Mouse (Mus musculus) C2C12 (cell line): ENCODE measurements around the gene Map3k15. TPM values are rescaled to one million over a fixed set of nuclear protein-coding genes. Genes with fewer than 3 reads are reported as not detected.

Experiments used
- H3K27me3 ChIP-seq: one replicate; pipeline ENCODE4 v1.6.1; 2011; ENCODE audit not compliant: control insufficient read depth, insufficient read depth, insufficient read length
- H3K36me3 ChIP-seq: one replicate; pipeline ENCODE4 v1.6.1; 2011; ENCODE audit not compliant: control insufficient read depth, insufficient read depth
- H3K4me3 ChIP-seq: one replicate; pipeline ENCODE4 v1.5.1; 2011; ENCODE audit warnings: mild to moderate bottlenecking, control low read depth; ENCODE audit not compliant: poor library complexity, insufficient read depth, severe bottlenecking
- H3K79me2 ChIP-seq: one replicate; pipeline ENCODE4 v1.6.1; 2011; ENCODE audit not compliant: control insufficient read depth, insufficient read depth
- H3K79me3 ChIP-seq: one replicate; pipeline ENCODE4 v1.6.1; 2011; ENCODE audit warnings: low read depth, control low read depth
- H3ac ChIP-seq: one replicate; pipeline ENCODE3; 2011; ENCODE audit warnings: low read depth; ENCODE audit not compliant: control insufficient read depth, insufficient read length
- CEBPB ChIP-seq: IDR thresholded peaks from one replicate; pipeline ENCODE4 v1.6.1; 2011; ENCODE audit warnings: low read depth, mild to moderate bottlenecking, control low read depth, moderate library complexity
- CTCF ChIP-seq: IDR thresholded peaks from one replicate; pipeline ENCODE4 v1.5.1; 2011; ENCODE audit not compliant: control insufficient read depth, insufficient read depth, insufficient read length
- FOSL1 ChIP-seq: IDR thresholded peaks from one replicate; pipeline ENCODE4 v1.8.0; 2011; ENCODE audit warnings: mild to moderate bottlenecking, low read length; ENCODE audit not compliant: poor library complexity, insufficient read depth, severe bottlenecking
- MAX ChIP-seq: IDR thresholded peaks from one replicate; pipeline ENCODE4 v1.6.1; 2011; ENCODE audit warnings: mild to moderate bottlenecking, control low read depth
- MYOD1 ChIP-seq: IDR thresholded peaks from one replicate; pipeline ENCODE4 v1.6.1; 2011; ENCODE audit warnings: low read depth; ENCODE audit not compliant: control insufficient read depth, insufficient read length
- MYOG ChIP-seq: IDR thresholded peaks from one replicate; pipeline ENCODE4 v1.6.1; 2011; ENCODE audit not compliant: control insufficient read depth, insufficient read length; ENCODE audit errors: extremely low read depth
- USF1 ChIP-seq: IDR thresholded peaks from one replicate; pipeline ENCODE4 v1.6.1; 2011; ENCODE audit warnings: low read depth, mild to moderate bottlenecking, control low read depth, moderate library complexity
- polyA plus RNA-seq: library from polyadenylated mRNA; unstranded; fragments of >200 nt; fragmentation: generic; extraction: Trizol; gene quantifications from one replicate; pipeline ENCODE4 v1.2.1, GENCODE M21; 2012; ENCODE audit warnings: missing spikeins

Gene Map3k15
- polyA plus RNA-seq, 1 experiment: 0.04 TPM

DNA sequence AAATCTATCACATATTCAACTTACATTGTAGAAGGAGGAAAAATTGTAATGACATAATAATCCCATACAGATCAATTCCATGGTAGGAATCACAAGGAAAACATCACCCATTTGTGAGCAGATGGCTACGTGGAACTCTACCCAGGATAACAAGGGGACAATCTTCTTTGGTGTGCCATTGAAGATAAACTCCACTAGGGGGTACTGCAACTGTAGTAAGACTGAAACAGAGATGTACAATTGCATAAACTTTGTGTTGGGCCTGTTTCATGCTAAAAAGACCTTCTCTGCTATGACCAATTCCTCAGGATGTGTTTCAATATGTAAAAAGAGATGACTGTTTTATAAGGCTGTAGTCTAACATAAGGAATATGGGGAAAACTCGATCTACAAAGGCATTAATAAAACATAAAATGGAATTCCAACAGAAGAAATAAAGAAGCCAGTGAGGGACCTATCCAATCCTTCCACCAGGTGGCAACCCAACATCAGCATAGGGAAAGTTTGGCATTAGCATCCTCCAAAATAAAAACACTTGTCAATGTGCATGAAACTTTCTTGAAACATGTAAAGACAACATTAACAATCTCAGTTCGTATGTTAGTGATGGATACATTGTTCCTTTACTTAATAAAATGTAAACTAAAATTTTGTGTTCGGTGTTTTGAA is 165.0 kb downstream of the Map3k15 start:
- no peaks in the 10 kb centered on the region for H3K79me2 ChIP-seq
- no peaks in the 10 kb centered on the region for H3K79me3 ChIP-seq
- no peaks in the 10 kb centered on the region for H3K36me3 ChIP-seq
- no peak for TF ChIP-seq CEBPB
- no peak for TF ChIP-seq MYOD1
- no peak for TF ChIP-seq USF1
- TF ChIP-seq FOSL1: no peak
- no peak for TF ChIP-seq CTCF
- TF ChIP-seq MAX: no peak
- no peak for TF ChIP-seq MYOG
- no peaks in the 10 kb centered on the region for H3K27me3 ChIP-seq
- H3K4me3 ChIP-seq: no peak overlapping the region
- no peak overlapping the region for H3ac ChIP-seq

DNA sequence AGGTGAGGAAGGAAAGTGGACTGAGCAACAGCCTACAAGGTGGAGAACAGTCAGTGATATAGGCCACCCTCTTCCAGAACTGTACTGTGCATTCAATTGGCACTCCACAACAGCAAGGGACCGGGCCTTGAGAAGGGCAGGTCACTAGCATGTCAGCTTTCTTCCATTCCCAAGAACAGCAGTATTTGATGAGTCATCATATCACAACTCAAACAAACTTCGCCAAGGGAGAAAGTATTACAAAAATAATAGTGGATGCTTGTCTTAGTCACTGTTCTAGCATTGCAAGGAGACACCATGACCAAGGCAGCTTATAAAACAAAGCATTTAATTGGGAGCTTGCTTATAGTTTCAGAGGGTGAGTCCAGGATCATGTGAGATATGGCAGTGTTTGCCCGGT is 176.0 kb downstream of the Map3k15 start:
- TF ChIP-seq MYOD1 (no peak), CEBPB (no peak), MAX (no peak), USF1 (no peak), MYOG (no peak), CTCF (no peak), FOSL1 (no peak)
- Histone ChIP-seq H3K36me3 (no peaks in the 10 kb centered on the region), H3K79me2 (no peaks in the 10 kb centered on the region), H3K4me3 (no peak overlapping the region), H3K27me3 (no peaks in the 10 kb centered on the region), H3K79me3 (no peaks in the 10 kb centered on the region), H3ac (no peak overlapping the region)

- Histone ChIP-seq H3K27me3 (no peaks in the 10 kb centered on the region), H3ac (no peak overlapping the region), H3K79me2 (no peaks in the 10 kb centered on the region), H3K79me3 (no peaks in the 10 kb centered on the region), H3K4me3 (no peak overlapping the region), H3K36me3 (no peaks in the 10 kb centered on the region)
- no peak for TF ChIP-seq MAX
- no peak for TF ChIP-seq MYOG
- no peak for TF ChIP-seq MYOD1
- no peak for TF ChIP-seq CEBPB
- TF ChIP-seq USF1: no peak
These were observed 178.2 kb downstream of the Map3k15 start for GRCm38 (mm10) chrX:160166246-160166985.

GRCm38 (mm10) chrX:160170150-160170549 is 181.9 kb downstream of the Map3k15 start:
- H3K4me3 ChIP-seq: no peak overlapping the region
- no peaks in the 10 kb centered on the region for H3K36me3 ChIP-seq

More at GRCm38 (mm10) chrX:160170150-160170549, 181.9 kb downstream of the Map3k15 start:
- TF ChIP-seq FOSL1 (no peak), MAX (no peak), MYOD1 (no peak), CTCF (no peak), MYOG (no peak), CEBPB (no peak), USF1 (no peak)
- no peaks in the 10 kb centered on the region for H3K79me3 ChIP-seq
- H3K79me2 ChIP-seq: no peaks in the 10 kb centered on the region
- no peaks in the 10 kb centered on the region for H3K27me3 ChIP-seq
- H3ac ChIP-seq: no peak overlapping the region

Other genes starting within 250 kb of the Map3k15 start
- 82.5 TPM for gene Pdha1, start 150.0 kb downstream of the Map3k15 start, polyA plus RNA-seq